Mouse (Mus musculus) kidney, adult 2 months (tissue): ENCODE data around the gene Rerg.

Experiments
- CTCF ChIP-seq: fragments of 200-500 bp; conservative IDR thresholded peaks from 2 replicates; pipeline ENCODE4 v1.5.1; 2011; ENCODE audit warnings: low read depth, mild to moderate bottlenecking, control low read depth, low read length, moderate library complexity, mixed read lengths; ENCODE audit not compliant: insufficient read depth, insufficient read length
- POLR2A ChIP-seq: fragments of 200-500 bp; IDR thresholded peaks from one replicate; pipeline ENCODE4 v1.6.1; 2011; ENCODE audit warnings: low read depth, low read length, control low read depth

DNA sequence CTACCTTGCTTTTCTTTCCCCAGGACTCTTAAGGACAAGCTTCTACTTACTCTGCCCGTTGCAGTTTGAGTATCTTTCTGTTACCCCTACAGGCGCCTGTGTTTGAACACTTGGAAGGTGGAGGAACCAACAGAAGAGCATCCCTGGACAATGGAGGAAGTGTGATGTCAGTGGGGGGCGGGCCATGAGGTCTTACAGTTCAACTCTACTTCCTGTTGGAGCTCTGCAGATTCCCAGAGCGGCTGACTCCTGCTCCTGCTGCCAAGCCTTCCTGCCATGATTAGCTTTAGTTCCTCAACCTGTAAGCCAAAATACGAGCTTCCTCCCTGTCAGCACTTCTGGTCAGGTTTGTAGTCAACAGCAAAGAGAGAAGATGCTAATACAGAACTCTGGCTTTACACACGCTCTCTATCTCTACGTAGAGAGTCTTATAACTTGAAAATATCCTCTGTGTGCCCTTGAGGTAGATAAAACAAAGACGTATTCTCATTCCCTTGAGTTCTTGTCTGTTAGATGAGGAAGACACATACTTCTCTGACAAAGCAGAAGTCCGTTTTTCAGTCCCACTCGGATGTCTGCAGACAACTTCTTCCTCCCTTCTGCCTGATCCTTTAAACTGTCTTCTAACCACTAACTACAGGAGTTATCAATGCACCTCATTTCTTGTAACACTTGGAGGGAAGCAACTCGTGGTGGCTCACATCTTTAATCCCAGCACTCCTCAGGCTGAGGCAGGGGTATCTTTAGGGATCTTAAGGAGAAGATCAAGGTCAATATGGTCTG lies 13.7 kb downstream of the Rerg start:
- TF ChIP-seq CTCF (no peak), POLR2A (no peak)
